Mouse (Mus musculus) retina, adult 2 months (tissue): ENCODE results near the gene Vps8.

Experiments used
- DNase-seq: peaks from one replicate; pipeline ENCODE4 v3.0.0-alpha.2; 2012; ENCODE audit warnings: low read depth, low spot score

Gene Vps8

DNA sequence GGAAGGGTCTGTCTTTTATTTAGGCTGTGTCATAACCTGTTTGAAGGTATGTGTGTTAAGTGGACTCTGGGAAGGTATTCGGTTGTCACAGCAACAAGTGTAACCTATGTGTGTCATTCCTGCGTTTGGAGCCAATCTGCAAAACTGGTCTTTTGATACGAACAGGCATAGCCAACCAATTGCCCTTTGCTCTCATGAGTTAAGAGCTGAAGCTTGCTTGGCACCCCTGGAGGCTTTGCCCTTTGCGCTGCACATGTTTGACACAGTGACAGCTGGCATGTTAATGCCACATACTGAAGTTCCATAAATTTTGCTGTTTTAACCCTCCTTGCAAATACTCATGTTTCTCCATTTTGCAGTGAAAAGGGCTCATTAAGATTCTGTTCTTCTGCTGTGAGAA, 126.8 kb downstream of the Vps8 start:
- no peak for DNase-seq

- no peak for DNase-seq
Observed at GRCm38 (mm10) chr16:21550453-21550852, 127.5 kb downstream of the Vps8 start.

GRCm38 (mm10) chr16:21553506-21553905, 130.6 kb downstream of the Vps8 start:
- no peak for DNase-seq

DNA sequence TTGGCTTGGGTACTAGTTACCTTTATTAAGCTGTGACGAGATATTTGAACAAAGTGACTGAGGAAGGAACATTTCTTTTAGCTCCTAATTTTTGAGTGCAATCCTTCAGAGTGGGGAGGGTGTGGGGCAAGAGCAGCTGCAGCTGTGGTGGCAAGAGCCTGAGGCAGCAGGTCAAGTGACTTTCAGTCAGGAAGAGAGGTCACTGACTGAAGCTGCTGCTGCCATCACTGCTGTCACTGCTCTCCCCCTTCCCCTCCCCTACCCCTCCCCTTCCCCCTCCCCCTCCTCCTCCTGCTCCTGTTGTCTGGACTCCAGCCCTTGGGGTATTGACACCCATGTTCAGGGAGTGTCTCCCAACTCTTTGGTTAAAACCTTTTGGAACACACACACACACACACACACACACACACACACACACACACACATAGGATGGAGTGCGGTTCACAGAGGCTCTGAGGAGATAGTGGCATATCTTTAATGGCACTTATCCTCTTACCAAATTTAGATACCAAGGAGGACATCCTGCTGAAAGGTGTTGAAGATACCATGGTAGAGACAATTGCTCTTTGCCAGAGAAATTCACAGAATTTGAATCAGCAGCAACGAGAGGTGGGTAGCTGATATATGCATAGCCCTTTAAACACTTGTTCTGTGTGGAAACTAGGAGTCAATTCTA, 139.8 kb downstream of the Vps8 start:
- no peak for DNase-seq

DNA sequence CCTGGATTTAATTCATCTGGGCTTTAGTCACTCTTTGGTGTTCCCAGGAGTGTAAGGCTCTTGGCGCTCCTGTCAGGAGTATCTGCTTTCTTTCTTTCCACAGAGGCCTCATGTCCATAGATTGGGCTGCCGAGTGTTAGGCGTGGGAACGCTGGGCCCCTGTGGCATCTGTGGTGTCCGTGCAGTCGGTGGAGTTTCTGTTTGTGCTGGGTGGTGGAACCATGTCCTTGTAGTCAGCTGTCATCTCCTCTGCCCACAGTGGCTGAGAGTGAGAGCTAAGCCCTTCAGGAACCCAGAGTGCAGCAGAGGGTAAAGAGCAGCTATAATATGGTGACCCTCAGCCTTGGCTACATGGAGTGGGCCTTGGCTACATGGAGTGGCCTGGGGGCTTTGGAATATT, 140.4 kb downstream of the Vps8 start:
- no peak for DNase-seq

- DNase-seq, result no peak
Observed at GRCm38 (mm10) chr16:21567093-21567492, 144.2 kb downstream of the Vps8 start.

DNA sequence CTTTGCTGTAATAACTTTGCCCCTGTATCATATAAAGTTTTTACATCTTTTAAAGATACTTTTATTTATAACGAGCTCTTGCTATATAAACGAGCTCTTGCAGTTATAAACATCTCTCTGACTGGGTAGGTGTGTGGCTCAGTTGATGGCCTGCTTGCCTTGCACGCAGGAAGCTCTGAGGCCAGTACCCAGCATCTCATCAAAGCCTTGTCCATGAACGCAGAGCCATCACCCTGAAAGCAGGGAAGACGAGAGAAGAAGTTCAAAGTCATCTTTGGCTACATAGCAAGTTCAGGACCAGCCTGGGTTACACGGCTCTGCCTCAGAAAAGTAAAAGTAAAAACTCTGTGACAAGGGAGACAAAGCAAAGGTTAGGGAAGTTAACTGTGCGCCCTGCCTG, 147.0 kb downstream of the Vps8 start:
- no peak for DNase-seq

GRCm38 (mm10) chr16:21570786-21571185, 147.9 kb downstream of the Vps8 start:
- no peak for DNase-seq

- DNase-seq, result no peak
Observed at GRCm38 (mm10) chr16:21576000-21576420, 153.1 kb downstream of the Vps8 start.

GRCm38 (mm10) chr16:21589110-21589509, 166.2 kb downstream of the Vps8 start:
- no peak for DNase-seq

DNA sequence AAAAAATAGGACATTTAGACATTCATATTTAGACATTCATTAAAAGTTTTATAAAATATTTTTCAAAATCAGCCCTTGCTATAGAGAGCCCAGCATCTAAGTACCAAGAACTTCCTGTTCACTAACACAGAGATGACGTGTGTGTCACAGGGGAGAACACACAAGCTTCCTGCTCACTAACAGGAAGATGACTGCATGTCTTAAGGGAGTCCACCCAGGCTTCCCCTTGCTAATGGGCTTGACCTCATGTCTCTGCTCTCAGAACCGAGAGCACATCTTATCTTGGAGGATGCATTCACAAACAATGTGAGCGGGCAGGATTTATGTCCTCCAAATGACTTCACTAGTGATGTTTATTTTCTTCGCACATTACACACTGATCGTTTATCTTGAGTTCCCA, 167.9 kb downstream of the Vps8 start:
- no peak for DNase-seq

- no peak for DNase-seq
Observed at GRCm38 (mm10) chr16:21591511-21591910, 168.6 kb downstream of the Vps8 start.

DNA sequence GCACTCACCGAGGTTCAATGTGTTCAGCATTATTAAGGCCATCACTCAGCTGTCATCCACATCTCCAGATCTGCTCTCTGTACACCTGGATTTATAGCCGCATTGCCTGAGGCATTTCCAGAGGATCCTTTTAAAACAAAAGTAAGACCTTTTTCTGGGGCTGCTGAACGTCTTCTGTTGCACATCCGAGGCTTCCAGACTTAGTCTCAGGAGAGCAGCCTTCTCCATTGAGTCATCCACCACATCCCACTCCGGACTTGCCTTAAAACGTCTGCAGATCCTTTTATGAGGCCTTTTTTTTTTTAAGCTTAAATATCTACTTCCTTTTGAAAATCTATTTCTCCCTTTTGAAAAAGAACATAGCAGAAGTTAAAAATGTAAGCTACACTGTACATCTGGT, 172.6 kb downstream of the Vps8 start:
- no peak for DNase-seq

DNA sequence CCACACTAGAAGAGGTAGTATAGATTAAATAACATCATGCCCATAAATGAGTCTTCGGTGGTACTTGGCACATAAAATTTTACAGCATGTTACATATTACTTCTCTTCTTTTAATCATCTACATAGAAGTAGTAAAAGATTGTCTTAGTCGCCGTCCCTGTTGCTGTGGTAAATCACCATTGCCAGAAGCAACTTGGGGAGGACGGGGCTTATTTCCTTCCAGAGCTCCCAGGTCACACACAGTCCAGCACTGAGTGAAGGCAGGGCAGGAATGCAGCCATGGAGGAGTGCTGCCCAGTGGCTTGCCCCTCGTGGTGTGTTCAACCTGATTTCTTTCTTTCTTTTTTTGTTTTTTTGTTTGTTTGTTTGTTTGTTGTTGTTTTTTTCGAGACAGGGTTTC, 181.4 kb downstream of the Vps8 start:
- DNase-seq, result no peak

DNA sequence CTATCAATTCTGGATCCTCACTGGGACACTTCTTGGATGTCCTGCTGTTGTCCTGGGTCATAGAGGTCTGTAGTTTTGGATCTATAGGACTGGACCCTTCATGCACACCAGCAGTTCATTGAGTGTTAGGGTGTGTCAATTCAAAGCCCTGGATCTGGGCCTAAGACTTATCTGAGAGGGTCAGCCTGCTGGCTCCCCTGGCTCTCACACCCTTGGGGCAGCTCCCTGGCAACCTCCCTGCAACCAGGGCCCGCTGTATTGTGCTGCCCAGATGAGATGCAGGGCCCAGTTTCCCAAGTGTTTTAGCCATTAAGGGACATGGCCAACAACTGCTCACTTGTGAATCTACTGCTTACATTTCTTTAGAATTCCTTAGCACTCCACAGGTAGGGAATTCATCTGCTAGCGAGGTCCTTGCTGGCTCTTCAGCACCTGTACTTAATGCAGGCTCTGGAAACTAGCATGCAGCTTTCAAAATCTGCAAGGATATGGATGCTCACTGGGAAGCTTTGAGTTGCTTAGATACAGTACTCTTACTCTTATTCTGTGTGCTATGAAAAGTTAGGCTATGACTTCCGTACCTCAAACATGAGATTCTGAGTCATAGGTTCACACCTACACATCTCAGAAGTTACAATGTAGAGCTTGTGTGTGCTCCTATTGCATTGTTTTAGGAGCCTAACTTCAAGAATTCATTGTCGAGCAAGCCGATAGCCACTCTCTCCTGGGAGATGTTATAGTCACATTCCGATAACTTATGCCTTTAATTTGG, 183.5 kb downstream of the Vps8 start:
- DNase-seq, result no peak

GRCm38 (mm10) chr16:21607021-21607650, 184.2 kb downstream of the Vps8 start:
- DNase-seq, result no peak

DNA sequence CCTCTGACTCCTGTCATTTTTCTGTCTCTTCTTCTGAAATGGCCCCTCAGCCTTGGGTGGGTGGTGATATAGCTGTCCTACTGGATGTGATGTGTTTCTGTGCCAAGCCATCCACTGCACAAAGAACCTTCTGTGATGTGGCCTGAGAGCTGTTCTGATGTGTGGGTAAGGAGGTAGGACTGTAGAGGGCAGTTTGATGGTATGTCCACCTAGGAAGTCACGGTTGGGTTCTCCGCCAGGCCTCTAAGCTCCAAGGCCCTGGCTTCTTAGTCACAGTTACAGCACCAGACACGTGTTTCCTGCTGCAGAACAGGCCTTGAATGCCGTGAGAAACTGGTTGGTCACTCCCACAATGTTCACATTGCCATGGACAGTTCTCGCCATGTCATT, 184.7 kb downstream of the Vps8 start:
- no peak for DNase-seq

- no peak for DNase-seq
Observed at GRCm38 (mm10) chr16:21608176-21608865, 185.4 kb downstream of the Vps8 start.

DNA sequence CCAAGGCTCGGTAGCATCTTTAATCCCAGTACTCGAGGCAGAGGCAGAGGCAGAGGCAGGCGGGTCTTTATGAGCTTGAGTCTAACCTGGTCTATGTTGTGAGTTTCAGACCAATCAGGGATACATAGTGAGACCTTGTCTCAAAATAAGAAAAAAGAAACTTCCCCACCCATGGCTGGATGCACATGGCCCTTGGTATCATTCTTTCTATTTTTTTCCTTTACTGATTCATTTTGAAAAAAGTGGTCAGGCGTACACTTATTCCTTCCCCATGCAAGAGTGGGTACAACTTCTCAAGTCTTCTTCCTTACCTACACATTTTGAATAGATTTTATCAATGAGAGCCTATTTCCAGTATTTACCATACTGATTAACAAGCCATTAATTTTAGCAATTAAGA, 187.6 kb downstream of the Vps8 start:
- no peak for DNase-seq

DNA sequence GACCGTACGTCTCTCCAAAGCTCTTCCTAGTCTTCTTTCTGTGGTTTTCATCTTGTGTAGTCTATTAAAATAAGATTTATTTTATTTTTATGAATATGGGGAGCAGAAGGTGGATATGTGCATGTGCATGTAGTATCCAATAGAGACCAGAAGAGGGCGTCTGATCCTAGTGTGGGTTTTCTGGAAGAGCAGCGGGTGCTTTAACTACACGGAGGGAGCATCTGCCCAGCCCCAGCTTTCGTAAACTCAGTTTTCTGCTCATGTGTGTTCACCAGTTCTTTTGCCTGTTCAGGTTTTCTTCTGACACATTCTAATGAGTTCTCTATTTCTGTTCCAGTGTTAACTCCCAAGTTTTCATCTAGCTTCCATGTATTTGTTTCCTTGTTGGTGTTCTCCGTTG, 192.9 kb downstream of the Vps8 start:
- DNase-seq, result no peak

GRCm38 (mm10) chr16:21620630-21621029, 197.7 kb downstream of the Vps8 start:
- DNase-seq, result no peak
